In the genomic region with DNA sequence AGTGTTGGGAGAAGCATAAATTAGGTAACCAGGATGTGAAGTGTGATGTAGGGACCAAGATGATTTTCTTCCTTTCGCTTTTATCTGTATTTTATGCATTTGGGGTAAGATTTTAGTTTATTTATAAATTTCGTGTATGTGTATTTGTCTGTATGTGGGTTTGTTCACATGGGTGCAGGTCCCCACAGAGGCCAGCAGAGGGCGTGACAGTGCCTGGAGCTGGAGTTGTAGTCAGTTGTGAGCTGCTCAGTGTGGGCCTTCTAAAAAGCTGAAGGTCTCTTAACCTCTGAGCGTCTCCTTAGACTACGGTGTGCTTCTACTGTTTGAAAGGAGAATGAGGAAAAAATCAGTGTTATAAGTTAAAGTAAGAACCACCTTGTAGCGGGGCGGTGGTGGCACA, we compare ENCODE assay signal across 15 mouse cellular contexts. TPM values are rescaled to one million over a fixed set of nuclear protein-coding genes. Genes with fewer than 3 reads are reported as not detected.
DNase-seq lines count a peak whose midpoint lies in the region; ATAC-seq and TF ChIP-seq lines count a peak whose summit lies in the region.
"Had no signal": no experiment of that assay in that cellular context is flagged by ENCODE, and none has a peak within 500 bp of the region (broad histone marks: within the 10 kb centered on the region; RNA-seq: fewer than 3 reads in every experiment).

No protein-coding gene starts in this region.

- DNase-seq in midbrain, postnatal 0 days (ENCODE audit: low spot score): no peak
- DNase-seq in midbrain, embryonic 14.5 days: no peak
- DNase-seq in ZHBTc4 (ENCODE audit: low read depth, low spot score): peak; percentile 85
- DNase-seq in stomach, postnatal 0 days (ENCODE audit: low spot score): no peak
- no peak for DNase-seq in heart, embryonic 10.5 days (ENCODE audit: low spot score)
- no peak for DNase-seq in spleen, postnatal 36 days (ENCODE audit: low spot score in 2 of 2)
- DNase-seq: adrenal gland, postnatal 36 days; cerebellum, adult 11-12 months; gastrocnemius, postnatal 10 days; kidney, postnatal 10 days; thymus, adult 18-20 months had no signal

- no peak overlapping the region for H3K4me3 ChIP-seq in intestine, postnatal 0 days (ENCODE audit: low read depth, low read length)
- H3K4me3 ChIP-seq in intestine, embryonic 16.5 days (ENCODE audit: low read length): no peak overlapping the region
- H3K4me3 ChIP-seq in midbrain, postnatal 0 days (ENCODE audit: low read depth, low read length): no peak overlapping the region
- no peak overlapping the region for H3K4me3 ChIP-seq in midbrain, embryonic 14.5 days (replicated peaks; ENCODE audit: low read depth, low read length)
- no peak overlapping the region for H3K4me3 ChIP-seq in stomach, postnatal 0 days (ENCODE audit: low read depth, low read length)
- H3K4me3 ChIP-seq in heart, embryonic 10.5 days: no peak overlapping the region
- H3K4me3 ChIP-seq: hindbrain, embryonic 15.5 days had no signal

- H3K27ac ChIP-seq in intestine, postnatal 0 days (ENCODE audit: low read depth, low read length): no peak overlapping the region
- no peak overlapping the region for H3K27ac ChIP-seq in intestine, embryonic 16.5 days (ENCODE audit: low read length)
- no peak overlapping the region for H3K27ac ChIP-seq in midbrain, postnatal 0 days (ENCODE audit: low read depth, low read length)
- H3K27ac ChIP-seq in midbrain, embryonic 14.5 days (replicated peaks; ENCODE audit: low read depth, low read length): no peak overlapping the region
- H3K27ac ChIP-seq in stomach, postnatal 0 days (replicated peaks): no peak overlapping the region
- H3K27ac ChIP-seq in heart, embryonic 10.5 days: no peak overlapping the region
- H3K27ac ChIP-seq: hindbrain, embryonic 15.5 days had no signal

- no peaks in the 10 kb centered on the region for H3K36me3 ChIP-seq in intestine, postnatal 0 days (ENCODE audit: control insufficient read depth, insufficient read depth)
- no peaks in the 10 kb centered on the region for H3K36me3 ChIP-seq in intestine, embryonic 16.5 days (ENCODE audit: control insufficient read depth, insufficient read depth, low read length)
- H3K36me3 ChIP-seq in midbrain, postnatal 0 days (ENCODE audit: insufficient read depth, low read length): no peaks in the 10 kb centered on the region
- H3K36me3 ChIP-seq in midbrain, embryonic 14.5 days (ENCODE audit: control insufficient read depth, insufficient read depth, low read length): no peaks in the 10 kb centered on the region
- no peaks in the 10 kb centered on the region for H3K36me3 ChIP-seq in stomach, postnatal 0 days (ENCODE audit: control insufficient read depth, insufficient read depth, low read length)
- no peaks in the 10 kb centered on the region for H3K36me3 ChIP-seq in heart, embryonic 10.5 days
- H3K36me3 ChIP-seq: hindbrain, embryonic 15.5 days had no signal

- 0 out of 2 replicates have a peak, but pooled peaks cover 4% of the 10 kb centered on the region for H3K4me1 ChIP-seq in intestine, postnatal 0 days (replicated peaks; ENCODE audit: control insufficient read depth, insufficient read depth, low read length)
- no peaks in the 10 kb centered on the region for H3K4me1 ChIP-seq in intestine, embryonic 16.5 days (ENCODE audit: control insufficient read depth, insufficient read depth, low read length)
- no peaks in the 10 kb centered on the region for H3K4me1 ChIP-seq in midbrain, postnatal 0 days (ENCODE audit: insufficient read depth, low read length)
- no peaks in the 10 kb centered on the region for H3K4me1 ChIP-seq in midbrain, embryonic 14.5 days (ENCODE audit: control insufficient read depth, insufficient read depth, low read length)
- no peaks in the 10 kb centered on the region for H3K4me1 ChIP-seq in stomach, postnatal 0 days (replicated peaks; ENCODE audit: control insufficient read depth, insufficient read depth)
- no peaks in the 10 kb centered on the region for H3K4me1 ChIP-seq in heart, embryonic 10.5 days
- H3K4me1 ChIP-seq: hindbrain, embryonic 15.5 days had no signal

- WGBS in intestine, postnatal 0 days: 93% methylated on average over 7 of the region's 7 CpGs
- WGBS in intestine, embryonic 16.5 days: 88% methylated on average over 7 of the region's 7 CpGs
- WGBS in midbrain, postnatal 0 days: 93% methylated on average over 7 of the region's 7 CpGs
- WGBS in midbrain, embryonic 14.5 days: 95% methylated on average over 7 of the region's 7 CpGs
- WGBS in stomach, postnatal 0 days: 90% methylated on average over 7 of the region's 7 CpGs
- 89% methylated on average over 7 of the region's 7 CpGs for WGBS in heart, embryonic 10.5 days

- no peaks in the 10 kb centered on the region for H3K27me3 ChIP-seq in intestine, postnatal 0 days (replicated peaks; ENCODE audit: control insufficient read depth, insufficient read depth, low read length)
- H3K27me3 ChIP-seq in intestine, embryonic 16.5 days (replicated peaks; ENCODE audit: control insufficient read depth, insufficient read depth, low read length): no peaks in the 10 kb centered on the region
- no peaks in the 10 kb centered on the region for H3K27me3 ChIP-seq in midbrain, postnatal 0 days (ENCODE audit: insufficient read depth, low read length)
- no peaks in the 10 kb centered on the region for H3K27me3 ChIP-seq in midbrain, embryonic 14.5 days (ENCODE audit: control insufficient read depth, insufficient read depth, low read length)
- H3K27me3 ChIP-seq in stomach, postnatal 0 days (ENCODE audit: control insufficient read depth, insufficient read depth, low read length): no peaks in the 10 kb centered on the region
- no peaks in the 10 kb centered on the region for H3K27me3 ChIP-seq in heart, embryonic 10.5 days (ENCODE audit: insufficient read depth, poor library complexity, severe bottlenecking)
- H3K27me3 ChIP-seq: hindbrain, embryonic 15.5 days had no signal

- ATAC-seq in intestine, postnatal 0 days: no peak
- no peak for ATAC-seq in intestine, embryonic 16.5 days
- ATAC-seq in midbrain, postnatal 0 days (ENCODE audit: low FRiP score): no peak
- no peak for ATAC-seq in midbrain, embryonic 14.5 days (ENCODE audit: low FRiP score, low TSS enrichment)
- ATAC-seq in stomach, postnatal 0 days (ENCODE audit: low FRiP score, low TSS enrichment): no peak
- ATAC-seq: forebrain, embryonic 16.5 days had no signal

- no peak overlapping the region for H3K4me2 ChIP-seq in intestine, postnatal 0 days (replicated peaks; ENCODE audit: low read depth)
- no peak overlapping the region for H3K4me2 ChIP-seq in intestine, embryonic 16.5 days (ENCODE audit: low read depth, low read length)
- no peak overlapping the region for H3K4me2 ChIP-seq in midbrain, postnatal 0 days (ENCODE audit: low read depth, low read length, poor library complexity, severe bottlenecking)
- H3K4me2 ChIP-seq in midbrain, embryonic 14.5 days (ENCODE audit: low read length): no peak overlapping the region
- no peak overlapping the region for H3K4me2 ChIP-seq in stomach, postnatal 0 days (replicated peaks; ENCODE audit: low read depth)
- H3K4me2 ChIP-seq: hindbrain, embryonic 15.5 days had no signal

- no peak overlapping the region for H3K9ac ChIP-seq in intestine, postnatal 0 days (ENCODE audit: low read depth, low read length)
- no peak overlapping the region for H3K9ac ChIP-seq in intestine, embryonic 16.5 days (ENCODE audit: low read depth, low read length)
- H3K9ac ChIP-seq in midbrain, postnatal 0 days (replicated peaks; ENCODE audit: low read length, poor library complexity, severe bottlenecking): no peak overlapping the region
- H3K9ac ChIP-seq in midbrain, embryonic 14.5 days (replicated peaks; ENCODE audit: low read length): no peak overlapping the region
- H3K9ac ChIP-seq in stomach, postnatal 0 days (ENCODE audit: low read length): no peak overlapping the region
- H3K9ac ChIP-seq: hindbrain, embryonic 15.5 days had no signal

- no peaks in the 10 kb centered on the region for H3K9me3 ChIP-seq in intestine, postnatal 0 days (ENCODE audit: control insufficient read depth)
- H3K9me3 ChIP-seq in intestine, embryonic 16.5 days (ENCODE audit: control insufficient read depth, low read length): no peaks in the 10 kb centered on the region
- H3K9me3 ChIP-seq in midbrain, postnatal 0 days (ENCODE audit: low read length): no peaks in the 10 kb centered on the region
- H3K9me3 ChIP-seq in midbrain, embryonic 14.5 days (ENCODE audit: control insufficient read depth, low read length): no peaks in the 10 kb centered on the region
- H3K9me3 ChIP-seq in stomach, postnatal 0 days (ENCODE audit: control insufficient read depth, low read length): no peaks in the 10 kb centered on the region
- H3K9me3 ChIP-seq in heart, embryonic 10.5 days: no peaks in the 10 kb centered on the region
- H3K9me3 ChIP-seq: hindbrain, embryonic 15.5 days had no signal

- TF ChIP-seq CTCF in intestine, postnatal 0 days (IDR thresholded peaks at IDR 0.05; ENCODE audit: low read depth): peak; percentile 56
- TF ChIP-seq CTCF in midbrain, postnatal 0 days (IDR thresholded peaks at IDR 0.05): peak; percentile 48
- TF ChIP-seq CTCF in stomach, postnatal 0 days (IDR thresholded peaks at IDR 0.05; ENCODE audit: low read depth): peak; percentile 59

- no peak for TF ChIP-seq EP300 in stomach, postnatal 0 days (optimal IDR thresholded peaks at IDR 0.05)

RNA-seq across cellular contexts. Expression of gene Arrdc4, which starts 43.9 kb away (rescaled TPM):
- polyA plus RNA-seq in intestine, postnatal 0 days (2015; fragmentation: Nextera tagmentation; extraction: Ambion mirVana): 104 and 107 TPM in 2 replicates
- polyA plus RNA-seq in intestine, embryonic 16.5 days (2015; fragmentation: Nextera tagmentation; extraction: Ambion mirVana): 30.8 and 35.7 TPM in 2 replicates
- 54.3 and 57.8 TPM in 2 replicates for total RNA-seq in midbrain, postnatal 0 days (2014; rRNA removed)
- 45.4 and 57.2 TPM in 2 replicates for polyA plus RNA-seq in midbrain, postnatal 0 days (2015; fragmentation: Nextera tagmentation; extraction: Ambion mirVana)
- polyA plus RNA-seq in midbrain, embryonic 14.5 days (2014; fragmentation: Nextera tagmentation; extraction: Ambion mirVana): 23.2 and 25.8 TPM in 2 replicates
- polyA plus RNA-seq in stomach, postnatal 0 days (2015; fragmentation: Nextera tagmentation; extraction: Ambion mirVana): 71.9 and 76.9 TPM in 2 replicates
- 15.2 and 15.9 TPM in 2 replicates for polyA plus RNA-seq in heart, embryonic 10.5 days (2016; fragmentation: Nextera tagmentation; extraction: Ambion mirVana)
